Mouse (Mus musculus) spleen, postnatal 0 days (tissue): Measurements from ENCODE around the gene 4933406M09Rik. TPM values are rescaled to one million over a fixed set of nuclear protein-coding genes. Genes with fewer than 3 reads are reported as not detected.

ENCODE experiments used
- polyA plus RNA-seq: library from polyadenylated mRNA; unstranded; fragments of >200 nt; fragmentation: Nextera tagmentation; extraction: Ambion mirVana; gene quantifications from 2 replicates; pipeline ENCODE4 v1.2.1, GENCODE M21; 2015

Gene 4933406M09Rik
- 0.08 and 0.13 TPM in 2 replicates for polyA plus RNA-seq

DNA sequence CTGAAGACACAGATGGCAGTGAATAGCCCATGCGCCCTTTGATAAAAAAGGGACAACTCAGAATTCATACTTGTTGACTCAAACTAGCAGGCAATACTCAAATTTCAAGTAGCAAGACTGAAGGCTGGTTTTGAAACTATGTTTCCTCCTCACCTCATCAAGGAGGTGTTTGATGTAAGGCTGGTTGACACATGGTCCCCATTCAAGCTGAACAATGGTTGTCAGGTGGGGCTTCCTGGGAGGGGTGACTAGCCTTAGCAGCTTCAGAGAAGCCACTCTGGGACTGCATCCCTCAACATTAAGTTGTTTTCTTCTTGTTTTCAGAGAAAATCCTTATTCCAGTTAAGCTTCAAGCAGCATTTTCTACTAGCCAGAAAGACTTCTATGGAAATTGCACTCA, at the start of gene 4933406M09Rik:
4933406M09Rik (plus strand) TSS at position 275 of the 400 bp plus-strand sequence.

DNA sequence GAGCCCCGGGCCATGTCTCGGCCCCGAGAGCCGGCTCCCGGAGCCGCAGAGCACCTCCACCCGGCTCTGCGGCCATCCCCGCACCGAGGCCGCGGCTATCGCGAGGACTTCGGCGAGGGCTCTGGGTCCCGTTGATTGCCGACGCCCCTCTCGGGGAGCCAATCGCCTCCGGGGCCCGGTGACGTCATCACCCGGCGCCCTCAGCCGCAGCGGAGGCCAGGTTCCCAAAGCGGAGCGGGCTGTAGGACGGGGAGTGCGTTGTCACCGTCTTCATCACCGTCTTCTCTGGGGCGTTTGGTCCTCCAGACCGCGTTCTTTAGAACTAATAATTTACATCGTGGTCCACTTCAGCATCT, 23.9 kb upstream of the 4933406M09Rik start, which contains the start of gene Tmem183a:
Tmem183a (minus strand) TSS at position 123 of the 356 bp plus-strand sequence.

DNA sequence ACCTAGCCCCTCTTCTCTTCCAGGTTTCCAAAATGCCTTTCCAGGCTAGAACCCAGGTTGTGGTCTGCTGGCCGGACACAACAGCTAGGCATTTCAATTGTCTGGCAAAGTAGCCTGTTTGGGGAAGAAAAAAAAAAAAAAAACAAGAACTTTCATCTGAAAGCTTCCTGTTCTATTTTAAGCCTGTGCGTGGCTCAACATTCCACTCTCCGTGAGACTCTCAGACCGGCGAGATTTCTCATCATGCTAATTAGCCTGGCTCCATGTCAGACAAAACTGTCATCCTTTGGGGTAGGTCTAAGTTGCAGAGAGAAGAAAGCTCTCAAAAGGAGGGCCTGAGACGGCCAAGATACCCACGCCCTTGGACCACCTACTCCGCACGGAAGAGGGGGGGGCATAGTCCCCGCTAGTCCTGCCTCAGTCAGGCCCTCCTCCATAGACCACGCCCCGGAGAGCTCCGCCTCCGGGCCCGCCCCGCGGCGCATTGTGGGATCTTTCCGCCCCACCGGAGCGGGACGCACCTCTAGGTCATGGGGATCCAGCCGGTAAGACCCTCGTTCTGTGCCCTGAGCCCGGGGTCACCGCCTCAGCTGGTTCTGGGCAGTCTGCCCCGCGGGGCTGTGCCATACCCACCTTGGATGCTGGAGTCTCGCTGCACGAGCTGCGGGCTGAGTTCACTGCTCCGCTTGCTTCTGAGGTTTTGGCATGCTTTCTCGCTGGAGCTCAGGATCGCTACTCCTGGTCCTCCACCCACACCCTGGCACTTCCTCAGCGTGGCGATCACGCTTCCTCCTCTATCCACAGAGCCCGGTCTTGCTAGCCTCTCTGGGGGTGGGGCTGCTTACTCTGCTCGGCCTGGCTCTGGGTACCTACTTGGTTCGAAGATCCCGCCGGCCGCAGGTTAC, 20.0 kb downstream of the 4933406M09Rik start, which contains the start of gene Cyb5r1:
Cyb5r1 (plus strand) TSS at position 51 of the 905 bp plus-strand sequence.

DNA sequence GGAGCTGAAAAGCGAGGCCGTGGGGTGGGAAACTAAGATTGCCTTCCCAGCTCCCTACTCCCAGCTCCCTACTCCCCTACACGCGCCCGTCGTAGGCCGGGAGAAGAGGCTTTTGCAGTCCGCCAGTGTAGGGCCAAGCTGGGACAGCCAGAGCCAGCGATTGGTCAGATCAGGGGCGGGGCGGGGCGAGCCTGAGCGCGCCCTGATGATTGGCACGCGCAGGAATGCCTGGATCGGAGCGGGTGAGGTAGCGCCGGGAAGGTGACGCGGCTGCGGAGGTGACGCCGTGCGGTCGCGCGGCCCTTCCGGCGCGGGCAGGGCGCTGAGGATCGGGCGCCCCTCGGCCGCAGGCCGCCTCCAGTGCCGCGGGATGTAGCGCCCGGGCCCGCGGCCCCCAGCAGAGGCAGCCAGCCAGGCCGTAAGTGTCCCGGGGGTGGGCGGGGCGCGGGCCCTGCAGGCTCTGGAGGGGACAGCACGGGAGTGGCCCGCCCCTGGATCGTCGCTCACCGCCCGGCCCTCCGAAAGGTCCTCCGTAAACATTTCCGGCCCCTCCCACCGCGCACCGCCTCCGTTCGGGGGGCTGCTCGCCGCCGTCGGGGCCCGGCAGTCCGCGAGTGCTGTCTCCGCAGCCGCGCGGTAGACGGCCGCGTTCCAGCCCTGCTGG, 29.6 kb downstream of the 4933406M09Rik start, which contains the start of gene Adipor1:
Adipor1 (plus strand) TSS at position 211 of the 664 bp plus-strand sequence.

Other genes with a start within 250 kb of the 4933406M09Rik start
- gene Chil1, start 203.8 kb upstream of the 4933406M09Rik start, polyA plus RNA-seq = 39.8 and 60.1 TPM in 2 replicates
- gene Mybph, start 192.5 kb upstream of the 4933406M09Rik start, polyA plus RNA-seq = 0.06 TPM in 1 of 2 replicates, not detected in the other
- gene Adora1, start 150.5 kb upstream of the 4933406M09Rik start, polyA plus RNA-seq = 0.13 and 0.16 TPM in 2 replicates
- gene Myog, start 96.0 kb upstream of the 4933406M09Rik start, polyA plus RNA-seq = 0.07 and 0.19 TPM in 2 replicates
- gene Ppfia4, start 53.0 kb upstream of the 4933406M09Rik start, polyA plus RNA-seq = 2.3 and 2.7 TPM in 2 replicates
- 40.6 and 41.8 TPM in 2 replicates for gene Tmem183a, start 24.0 kb upstream of the 4933406M09Rik start, polyA plus RNA-seq
- gene Cyb5r1, start 19.6 kb downstream of the 4933406M09Rik start, polyA plus RNA-seq = 21.5 and 24.5 TPM in 2 replicates
- gene Adipor1, start 29.4 kb downstream of the 4933406M09Rik start, polyA plus RNA-seq = 144 and 159 TPM in 2 replicates
- 34.9 and 36.9 TPM in 2 replicates for gene Klhl12, start 69.6 kb downstream of the 4933406M09Rik start, polyA plus RNA-seq
- gene Rabif, start 108.7 kb downstream of the 4933406M09Rik start, polyA plus RNA-seq = 21.6 and 21.8 TPM in 2 replicates
- gene Mgat4e, start 163.7 kb downstream of the 4933406M09Rik start, polyA plus RNA-seq = not detected in 2 replicates
- gene Kdm5b, start 174.2 kb downstream of the 4933406M09Rik start, polyA plus RNA-seq = 14.2 and 17.6 TPM in 2 replicates